Comparison of ENCODE assay signal across 18 mouse cellular contexts in genomic region chr4:105403686-105404085, GRCm38 (mm10).
A peak's percentile ranks its signal among the peaks of the same experiment; 100 is the strongest.
DNase-seq lines count a peak whose midpoint lies in the region; ATAC-seq and TF ChIP-seq lines count a peak whose summit lies in the region.
"Had no signal": no experiment of that assay in that cellular context is flagged by ENCODE, and none has a peak within 500 bp of the region (broad histone marks: within the 10 kb centered on the region; RNA-seq: fewer than 3 reads in every experiment).

No protein-coding gene starts in this region.

- ATAC-seq in heart, embryonic 15.5 days (replicated peaks; ENCODE audit: insufficient number of reproducible peaks, insufficient read depth, low FRiP score, low read depth) = no peak
- ATAC-seq in lung, postnatal 0 days = no peak
- ATAC-seq in kidney, postnatal 0 days (replicated peaks; ENCODE audit: low FRiP score, low read depth) = 0 out of 2 replicates have a peak, but pooled peaks have one; percentile 13
- ATAC-seq: forebrain, embryonic 15.5 days; intestine, embryonic 15.5 days had no signal

- intact Hi-C loops in heart, postnatal 14 days (cut with DNase I) = loop anchor here (5.0 kb wide), 1 partner anchor 76 kb away; no protein-coding TSS in a partner anchor
- intact Hi-C loops in gastrocnemius, postnatal 36 days (cut with DNase I) = no loop called here

- no peak overlapping the region for H3K4me2 ChIP-seq in heart, embryonic 15.5 days
- no peak overlapping the region for H3K4me2 ChIP-seq in lung, postnatal 0 days (replicated peaks; ENCODE audit: low read depth, low read length)
- H3K4me2 ChIP-seq in kidney, postnatal 0 days (ENCODE audit: low read length) = no peak overlapping the region
- H3K4me2 ChIP-seq: embryonic facial prominence, embryonic 12.5 days; forebrain, embryonic 15.5 days; hindbrain, embryonic 14.5 days; intestine, embryonic 15.5 days; liver, embryonic 13.5 days had no signal

- no peak for TF ChIP-seq CTCF in lung, postnatal 0 days (IDR thresholded peaks at IDR 0.05)
- no peak for TF ChIP-seq CTCF in kidney, postnatal 0 days (IDR thresholded peaks at IDR 0.05; ENCODE audit: low read depth)

- H3K27ac ChIP-seq in heart, embryonic 15.5 days = peak overlapping the region; percentile 53
- no peak overlapping the region for H3K27ac ChIP-seq in lung, postnatal 0 days (ENCODE audit: low read length)
- H3K27ac ChIP-seq in kidney, postnatal 0 days = no peak overlapping the region
- H3K27ac ChIP-seq: embryonic facial prominence, embryonic 12.5 days; forebrain, embryonic 15.5 days; hindbrain, embryonic 14.5 days; intestine, embryonic 15.5 days; left cerebral cortex, adult 2 months; liver, embryonic 13.5 days had no signal

- peaks cover 17% of the 10 kb centered on the region for H3K4me1 ChIP-seq in heart, embryonic 15.5 days (replicated peaks)
- no peaks in the 10 kb centered on the region for H3K4me1 ChIP-seq in lung, postnatal 0 days (ENCODE audit: insufficient read depth, low read depth, low read length)
- H3K4me1 ChIP-seq in kidney, postnatal 0 days (replicated peaks; ENCODE audit: insufficient read depth, low read length) = 0 out of 2 replicates have a peak, but pooled peaks cover 9% of the 10 kb centered on the region
- H3K4me1 ChIP-seq: forebrain, embryonic 15.5 days; liver, embryonic 13.5 days had no signal

- no peak for TF ChIP-seq EP300 in lung, postnatal 0 days (IDR thresholded peaks at IDR 0.05)

- H3K27me3 ChIP-seq in heart, embryonic 15.5 days = no peaks in the 10 kb centered on the region
- H3K27me3 ChIP-seq in lung, postnatal 0 days (replicated peaks; ENCODE audit: insufficient read depth, low read length) = no peaks in the 10 kb centered on the region
- H3K27me3 ChIP-seq in kidney, postnatal 0 days (ENCODE audit: insufficient read depth, low read length) = no peaks in the 10 kb centered on the region
- H3K27me3 ChIP-seq: embryonic facial prominence, embryonic 12.5 days; forebrain, embryonic 15.5 days; intestine, embryonic 15.5 days; liver, embryonic 13.5 days had no signal

- H3K36me3 ChIP-seq in heart, embryonic 15.5 days = no peaks in the 10 kb centered on the region
- H3K36me3 ChIP-seq in lung, postnatal 0 days (ENCODE audit: insufficient read depth, low read length) = no peaks in the 10 kb centered on the region
- no peaks in the 10 kb centered on the region for H3K36me3 ChIP-seq in kidney, postnatal 0 days (ENCODE audit: insufficient read depth, low read length)
- H3K36me3 ChIP-seq: embryonic facial prominence, embryonic 12.5 days; forebrain, embryonic 15.5 days; intestine, embryonic 15.5 days; liver, embryonic 13.5 days had no signal

- no peak overlapping the region for H3K4me3 ChIP-seq in heart, embryonic 15.5 days
- H3K4me3 ChIP-seq in lung, postnatal 0 days (ENCODE audit: low read depth, low read length) = no peak overlapping the region
- no peak overlapping the region for H3K4me3 ChIP-seq in kidney, postnatal 0 days (replicated peaks; ENCODE audit: low read depth, low read length)
- H3K4me3 ChIP-seq: embryonic facial prominence, embryonic 12.5 days; forebrain, embryonic 15.5 days; intestine, embryonic 15.5 days; left cerebral cortex, adult 2 months; liver, embryonic 13.5 days had no signal

- no peak for DNase-seq in heart, postnatal 14 days
- DNase-seq in lung, postnatal 0 days (ENCODE audit: low spot score) = peak; percentile 21
- no peak for DNase-seq in lung, postnatal 25 days (ENCODE audit: low spot score)
- DNase-seq in kidney, postnatal 0 days (ENCODE audit: low spot score) = no peak
- no peak for DNase-seq in frontal cortex, postnatal 25 days (ENCODE audit: low spot score in 2 of 2)
- no peak for DNase-seq in gastrocnemius, postnatal 36 days
- DNase-seq: cerebellum, adult 8-10 months; liver, embryonic 13.5 days; midbrain, embryonic 14.5 days; retina, postnatal 1 day; right cerebral cortex, postnatal 4 days; thymus, postnatal 25 days had no signal

- no peak overlapping the region for H3K9ac ChIP-seq in heart, embryonic 15.5 days
- no peak overlapping the region for H3K9ac ChIP-seq in lung, postnatal 0 days (replicated peaks; ENCODE audit: low read depth)
- no peak overlapping the region for H3K9ac ChIP-seq in kidney, postnatal 0 days (ENCODE audit: low read depth, low read length)
- H3K9ac ChIP-seq: embryonic facial prominence, embryonic 12.5 days; forebrain, embryonic 15.5 days; hindbrain, embryonic 14.5 days; intestine, embryonic 15.5 days; liver, embryonic 13.5 days had no signal

- no peaks in the 10 kb centered on the region for H3K9me3 ChIP-seq in heart, embryonic 15.5 days (replicated peaks)
- no peaks in the 10 kb centered on the region for H3K9me3 ChIP-seq in lung, postnatal 0 days (ENCODE audit: low read length)
- H3K9me3 ChIP-seq in kidney, postnatal 0 days (replicated peaks; ENCODE audit: low read length) = no peaks in the 10 kb centered on the region
- H3K9me3 ChIP-seq: embryonic facial prominence, embryonic 12.5 days; forebrain, embryonic 15.5 days; intestine, embryonic 15.5 days; liver, embryonic 13.5 days had no signal

- 70% methylated on average over 6 of the region's 6 CpGs for WGBS in heart, embryonic 15.5 days
- WGBS in lung, postnatal 0 days = 49% methylated on average over 6 of the region's 6 CpGs
- WGBS in kidney, postnatal 0 days = 73% methylated on average over 6 of the region's 6 CpGs
